Mouse (Mus musculus): ENCODE data around the gene Rnf169.
"Not testable (repeated sequence)": the region's sequence is repeated elsewhere in the genome, so short reads cannot be mapped to it uniquely, and the experiment has no call there.

The Rnf169 gene

GRCm38 (mm10) chr7:99945012-99945411 lies 35.2 kb downstream of the Rnf169 start:
- not testable (repeated sequence) for DNase-seq

GRCm38 (mm10) chr7:99944520-99944919 lies 35.7 kb downstream of the Rnf169 start:
- DNase-seq, result no peak

GRCm38 (mm10) chr7:99940669-99941068 lies 39.6 kb downstream of the Rnf169 start:
- DNase-seq, result no peak

- DNase-seq, result peak; percentile 33 to 59
Measured at GRCm38 (mm10) chr7:99935758-99936157, 44.5 kb downstream of the Rnf169 start.

GRCm38 (mm10) chr7:99926916-99927714 lies 53.1 kb downstream of the Rnf169 start:
- DNase-seq, result peak; percentile 79 to 92

- DNase-seq, result no peak
Measured at GRCm38 (mm10) chr7:99920416-99920815, 59.8 kb downstream of the Rnf169 start.

- DNase-seq, result no peak
Measured at GRCm38 (mm10) chr7:99919971-99920370, 60.3 kb downstream of the Rnf169 start.

- DNase-seq, result no peak
Measured at GRCm38 (mm10) chr7:99919164-99919563, 61.1 kb downstream of the Rnf169 start.

- peak; percentile 22 to 65 for DNase-seq
Measured at GRCm38 (mm10) chr7:99917320-99917844, 62.9 kb downstream of the Rnf169 start.

GRCm38 (mm10) chr7:99916741-99917319 lies 63.4 kb downstream of the Rnf169 start:
- DNase-seq, result peak; percentile 23 to 68

- no peak for DNase-seq
Measured at GRCm38 (mm10) chr7:99915511-99915910, 64.7 kb downstream of the Rnf169 start.

GRCm38 (mm10) chr7:99914316-99914715 lies 65.9 kb downstream of the Rnf169 start:
- DNase-seq, result no peak

- no peak for DNase-seq
Measured at GRCm38 (mm10) chr7:99911038-99911437, 69.2 kb downstream of the Rnf169 start.

GRCm38 (mm10) chr7:99907463-99907862 lies 72.8 kb downstream of the Rnf169 start:
- no peak for DNase-seq

- DNase-seq, result no peak
Measured at GRCm38 (mm10) chr7:99906346-99906745, 73.9 kb downstream of the Rnf169 start.

- DNase-seq, result no peak
Measured at GRCm38 (mm10) chr7:99904421-99905005, 75.7 kb downstream of the Rnf169 start.

GRCm38 (mm10) chr7:99902918-99903665 lies 77.2 kb downstream of the Rnf169 start:
- DNase-seq, result no peak

GRCm38 (mm10) chr7:99902208-99902607 lies 78.0 kb downstream of the Rnf169 start:
- DNase-seq, result no peak

GRCm38 (mm10) chr7:99896905-99897304 lies 83.3 kb downstream of the Rnf169 start:
- no peak for DNase-seq

- no peak for DNase-seq
Measured at GRCm38 (mm10) chr7:99894478-99894877, 85.8 kb downstream of the Rnf169 start.

- DNase-seq, result no peak
Measured at GRCm38 (mm10) chr7:99893967-99894366, 86.3 kb downstream of the Rnf169 start.

GRCm38 (mm10) chr7:99892351-99892750 lies 87.9 kb downstream of the Rnf169 start:
- DNase-seq, result no peak

- DNase-seq, result no peak
Measured at GRCm38 (mm10) chr7:99891471-99891870, 88.8 kb downstream of the Rnf169 start.

Measured in kidney, postnatal 36 days (tissue).